Mouse (Mus musculus) liver, embryonic 11.5 days (tissue): ENCODE measurements at regions not wholly inside any gene's neighbourhood (a gene's known extent, or its start where the extent isn't known, plus 50 kb on each side); places are given as distances from the start of the nearest gene placed in this dataset.

Source experiments
- ATAC-seq: fragments of 200-750 bp; cut with Nextera tagmentation; replicated peaks from 2 replicates; pipeline ENCODE4 v1.8.0; 2017; ENCODE audit warnings: moderate number of reproducible peaks, mild to moderate bottlenecking, moderate TSS enrichment, moderate library complexity; ENCODE audit not compliant: low FRiP score
- DNase-seq: peaks from one replicate; pipeline ENCODE4 v3.0.0-alpha.2; 2017; ENCODE audit warnings: low spot score
- H3K27ac ChIP-seq: fragments of 300-500 bp; sonication (generic); 2 replicates; pipeline ENCODE4 v1.5.1; 2014; ENCODE audit warnings: mild to moderate bottlenecking, low read depth, low read length, control low read depth
- H3K27me3 ChIP-seq: fragments of 300-500 bp; sonication (generic); replicated peaks from 2 replicates; pipeline ENCODE4 v1.6.1; 2014; ENCODE audit warnings: low read length, mixed read lengths; ENCODE audit not compliant: control insufficient read depth, insufficient read depth
- H3K36me3 ChIP-seq: fragments of 300-500 bp; sonication (generic); 2 replicates; pipeline ENCODE4 v1.6.1; 2014; ENCODE audit warnings: mild to moderate bottlenecking, low read length, moderate library complexity, mixed read lengths; ENCODE audit not compliant: control insufficient read depth, insufficient read depth
- H3K4me1 ChIP-seq: fragments of 300-500 bp; sonication (generic); replicated peaks from 2 replicates; pipeline ENCODE4 v1.6.1; 2014; ENCODE audit warnings: low read length, mixed read lengths; ENCODE audit not compliant: control insufficient read depth, insufficient read depth
- H3K4me2 ChIP-seq: fragments of 300-500 bp; sonication (generic); 2 replicates; pipeline ENCODE4 v1.6.1; 2014; ENCODE audit warnings: mild to moderate bottlenecking, control low read depth, moderate library complexity
- H3K4me3 ChIP-seq: fragments of 300-500 bp; sonication (generic); 2 replicates; pipeline ENCODE4 v1.5.1; 2014; ENCODE audit warnings: low read depth, low read length, control low read depth
- H3K9ac ChIP-seq: fragments of 300-500 bp; sonication (generic); 2 replicates; pipeline ENCODE4 v1.6.1; 2014; ENCODE audit warnings: low read depth, low read length, control low read depth
- H3K9me3 ChIP-seq: fragments of 300-500 bp; sonication (generic); 2 replicates; pipeline ENCODE4 v1.6.1; 2016; ENCODE audit warnings: low read length, inconsistent platforms, mixed read lengths; ENCODE audit not compliant: control insufficient read depth
- WGBS: fragments of 180-500 bp; shearing (Covaris S2); extraction: QIAGEN DNeasy Blood & Tissue Kit; methylation state at CpG from one replicate; pipeline ENCODE4 v1.1.7; 2014; 5-methylcytosine and 5-hydroxymethylcytosine counted together

GRCm38 (mm10) chr13:30067581-30068375 lies 68.5 kb upstream of the Mboat1 start:
- Histone ChIP-seq H3K4me1 (no peaks in the 10 kb centered on the region), H3K4me3 (no peak overlapping the region), H3K9me3 (no peaks in the 10 kb centered on the region), H3K27me3 (no peaks in the 10 kb centered on the region; the same call in 1 of the 2 replicates), H3K9ac (no peak overlapping the region), H3K27ac (no peak overlapping the region), H3K36me3 (no peaks in the 10 kb centered on the region), H3K4me2 (no peak overlapping the region)
- WGBS: 71% methylated on average over 6 of the region's 6 CpGs
- DNase-seq: no peak
- ATAC-seq: no peak

DNA sequence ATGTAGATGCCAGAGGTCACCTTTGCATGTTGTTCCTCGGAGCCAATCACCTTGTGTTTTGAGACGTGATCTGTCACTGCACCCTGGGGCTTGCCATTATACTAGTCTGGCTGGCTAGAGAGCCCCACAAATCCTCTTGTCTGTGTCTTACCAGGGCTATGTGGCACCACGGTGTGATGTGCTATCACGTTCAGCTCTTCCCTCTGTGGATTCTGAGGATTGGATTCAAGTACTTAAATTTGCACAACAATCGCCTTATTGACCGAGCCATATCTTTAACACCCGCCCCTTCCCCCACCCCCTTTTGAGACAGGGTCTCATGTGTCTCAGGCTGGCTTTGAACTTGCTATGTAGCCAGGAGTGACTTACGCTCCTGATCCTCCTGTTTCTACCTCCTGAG lies 70.8 kb upstream of the Mboat1 start:
- Histone ChIP-seq H3K4me2 (no peak overlapping the region), H3K27me3 (no peaks in the 10 kb centered on the region; the same call in 1 of the 2 replicates), H3K36me3 (no peaks in the 10 kb centered on the region), H3K27ac (no peak overlapping the region), H3K4me3 (no peak overlapping the region), H3K9ac (no peak overlapping the region), H3K9me3 (no peaks in the 10 kb centered on the region), H3K4me1 (no peaks in the 10 kb centered on the region)
- ATAC-seq (no peak), DNase-seq (no peak)
- 64% methylated on average over 8 of the region's 8 CpGs for WGBS

DNA sequence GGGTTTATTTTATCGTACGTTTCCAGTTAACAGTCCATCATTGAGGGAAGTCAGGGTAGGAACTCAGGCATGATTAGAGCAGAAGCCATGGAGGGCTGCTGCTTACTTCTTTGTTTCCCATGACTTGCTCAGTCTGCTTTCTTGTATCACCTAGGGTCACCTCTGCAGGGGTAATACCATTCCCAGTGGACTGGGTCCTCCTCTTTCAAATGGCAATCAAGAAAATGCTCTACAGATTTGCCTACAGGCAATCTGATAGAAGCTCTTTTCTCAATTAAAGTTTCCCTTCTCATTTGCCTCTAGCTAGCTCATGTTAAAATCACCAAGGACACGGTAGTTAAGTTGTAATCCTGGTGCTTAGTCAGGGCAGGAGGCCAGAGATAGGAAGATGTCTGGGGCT lies 72.5 kb upstream of the Mboat1 start:
- H3K4me3 ChIP-seq: no peak overlapping the region
- H3K4me1 ChIP-seq: no peaks in the 10 kb centered on the region
- DNase-seq: no peak
- H3K9me3 ChIP-seq: no peaks in the 10 kb centered on the region
- no peak overlapping the region for H3K9ac ChIP-seq
- no peak overlapping the region for H3K27ac ChIP-seq
- 83% methylated on average over 3 of the region's 3 CpGs for WGBS
- H3K36me3 ChIP-seq: no peaks in the 10 kb centered on the region
- no peak overlapping the region for H3K4me2 ChIP-seq
- ATAC-seq: no peak
- H3K27me3 ChIP-seq: no peaks in the 10 kb centered on the region; the same call in 1 of the 2 replicates

- no peaks in the 10 kb centered on the region for H3K36me3 ChIP-seq
- H3K9ac ChIP-seq: no peak overlapping the region
- no peak overlapping the region for H3K4me2 ChIP-seq
- no peak overlapping the region for H3K27ac ChIP-seq
- H3K4me3 ChIP-seq: no peak overlapping the region
- 85% methylated on average over 4 of the region's 4 CpGs for WGBS
- no peaks in the 10 kb centered on the region; the same call in 1 of the 2 replicates for H3K27me3 ChIP-seq
- DNase-seq: no peak
- ATAC-seq: no peak
- no peaks in the 10 kb centered on the region for H3K4me1 ChIP-seq
- no peaks in the 10 kb centered on the region for H3K9me3 ChIP-seq
Observed at GRCm38 (mm10) chr13:30062285-30062684, 74.0 kb upstream of the Mboat1 start.

- ATAC-seq (no peak), DNase-seq (no peak)
- 81% methylated on average over 3 of the region's 3 CpGs for WGBS
- no peak overlapping the region for H3K27ac ChIP-seq
- H3K27me3 ChIP-seq: no peaks in the 10 kb centered on the region
- no peak overlapping the region for H3K4me2 ChIP-seq
- H3K9me3 ChIP-seq: no peaks in the 10 kb centered on the region
- H3K36me3 ChIP-seq: no peaks in the 10 kb centered on the region
- H3K4me1 ChIP-seq: no peaks in the 10 kb centered on the region
- H3K9ac ChIP-seq: no peak overlapping the region
- no peak overlapping the region for H3K4me3 ChIP-seq
Observed at GRCm38 (mm10) chr13:30055141-30055645, 69.3 kb upstream of the E2f3 start.

DNA sequence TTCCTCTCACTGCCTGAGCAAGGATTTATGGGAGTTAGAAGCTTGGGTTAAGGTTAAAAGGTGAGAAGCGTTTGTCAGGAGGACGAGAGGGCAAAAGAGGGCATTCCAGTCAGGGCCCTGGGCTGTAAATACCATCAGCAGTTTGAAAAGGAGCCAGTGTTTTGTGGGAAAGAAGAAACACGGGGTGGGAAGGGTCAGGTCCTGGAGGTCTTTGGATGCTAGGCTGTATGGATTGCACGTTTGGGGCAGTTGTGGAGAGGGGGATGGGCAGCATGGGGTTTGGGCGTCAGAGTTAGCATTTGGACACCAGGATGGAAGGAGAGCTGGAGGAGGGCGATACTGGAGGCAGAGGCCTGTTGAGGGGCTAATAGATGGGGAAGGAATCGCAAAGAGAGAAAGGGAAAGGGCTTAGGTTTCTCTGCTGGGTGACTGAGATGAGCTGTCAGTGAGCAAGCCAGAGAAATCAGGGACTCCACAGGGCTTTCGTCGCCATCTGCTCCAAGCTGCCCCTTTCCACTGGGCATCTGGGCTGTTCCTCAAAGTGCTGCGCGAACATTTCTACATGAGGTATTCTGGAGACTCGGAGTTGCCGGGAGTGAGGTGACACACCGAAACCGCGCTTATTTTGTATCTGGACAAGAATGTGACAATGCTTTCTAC lies 66.2 kb upstream of the E2f3 start:
- Histone ChIP-seq H3K4me1 (no peaks in the 10 kb centered on the region), H3K9me3 (no peaks in the 10 kb centered on the region), H3K27me3 (no peaks in the 10 kb centered on the region), H3K36me3 (no peaks in the 10 kb centered on the region), H3K27ac (no peak overlapping the region), H3K4me2 (no peak overlapping the region), H3K9ac (no peak overlapping the region), H3K4me3 (no peak overlapping the region)
- ATAC-seq (no peak), DNase-seq (no peak)
- 68% methylated on average over 16 of the region's 16 CpGs for WGBS

DNA sequence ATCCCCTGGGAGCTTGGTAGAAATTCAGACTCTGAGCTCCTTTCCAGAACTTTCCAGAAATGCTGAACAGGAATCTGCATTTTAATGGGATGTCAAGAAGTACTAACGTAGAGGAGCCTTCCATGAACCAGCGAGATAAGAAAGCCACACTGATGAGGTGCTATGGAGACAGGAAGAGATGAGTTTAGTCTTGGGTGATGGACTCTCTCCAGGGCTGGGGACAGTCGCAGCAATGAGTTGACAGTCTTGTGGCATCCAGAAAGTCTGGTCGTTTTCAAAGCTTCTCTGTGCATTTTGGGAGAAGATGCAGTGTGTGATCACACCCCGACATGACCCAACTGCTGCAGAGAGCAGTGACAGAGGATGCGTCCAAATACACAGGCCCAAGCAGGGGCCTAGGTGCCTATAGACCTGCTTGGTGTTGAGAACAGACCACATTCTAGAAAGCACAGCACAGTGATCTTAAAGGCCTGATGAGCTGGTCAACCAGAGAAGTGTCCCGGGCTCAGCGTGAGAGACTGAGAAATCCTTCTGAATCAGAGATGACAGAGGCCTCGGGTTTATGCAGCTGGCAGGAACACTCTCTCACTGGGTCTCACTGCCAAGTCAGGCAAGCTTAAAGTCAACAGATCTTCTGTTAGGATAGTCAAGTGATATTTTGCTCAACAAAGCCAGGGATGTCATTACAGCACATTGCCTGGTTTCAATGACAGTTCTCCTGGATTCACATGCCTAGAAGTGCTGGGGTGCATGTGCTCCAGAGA lies 65.1 kb upstream of the E2f3 start:
- no peak for DNase-seq
- Histone ChIP-seq H3K4me3 (no peak overlapping the region), H3K4me1 (no peaks in the 10 kb centered on the region), H3K9me3 (no peaks in the 10 kb centered on the region), H3K9ac (no peak overlapping the region), H3K4me2 (no peak overlapping the region), H3K36me3 (no peaks in the 10 kb centered on the region), H3K27me3 (no peaks in the 10 kb centered on the region), H3K27ac (no peak overlapping the region)
- 71% methylated on average over 9 of the region's 9 CpGs for WGBS
- ATAC-seq: no peak

- DNase-seq: no peak
- no peak overlapping the region for H3K4me2 ChIP-seq
- WGBS: 61% methylated on average over 11 of the region's 11 CpGs
- H3K27ac ChIP-seq: no peak overlapping the region
- no peaks in the 10 kb centered on the region for H3K27me3 ChIP-seq
- no peaks in the 10 kb centered on the region for H3K4me1 ChIP-seq
- no peaks in the 10 kb centered on the region for H3K36me3 ChIP-seq
- no peaks in the 10 kb centered on the region for H3K9me3 ChIP-seq
- no peak overlapping the region for H3K4me3 ChIP-seq
- H3K9ac ChIP-seq: no peak overlapping the region
- ATAC-seq: no peak
Observed at GRCm38 (mm10) chr13:30048260-30048859, 62.5 kb upstream of the E2f3 start.
